26 mouse cellular contexts compared by ENCODE assay signal in genomic region chr3:57540474-57540873, GRCm38 (mm10). TPM values are rescaled to one million over a fixed set of nuclear protein-coding genes. Genes with fewer than 3 reads are reported as not detected.
DNase-seq lines count a peak whose midpoint lies in the region; ATAC-seq and TF ChIP-seq lines count a peak whose summit lies in the region.
"Had no signal": no experiment of that assay in that cellular context is flagged by ENCODE, and none has a peak within 500 bp of the region (broad histone marks: within the 10 kb centered on the region; RNA-seq: fewer than 3 reads in every experiment).

No protein-coding gene starts in this region.

- intact Hi-C loops in gastrocnemius, adult 2 months (cut with DNase I): no loop called here

- peak overlapping the region; percentile 70 for H3K27ac ChIP-seq in gastrocnemius, adult 2 months
- peak overlapping the region; percentile 41; the same call in 1 of the 2 replicates for H3K27ac ChIP-seq in heart, embryonic 15.5 days
- H3K27ac ChIP-seq in lung, embryonic 14.5 days (ENCODE audit: low read depth): peak overlapping the region; percentile 72; the same call in 1 of the 2 replicates
- no peak overlapping the region for H3K27ac ChIP-seq in MEL (ENCODE audit: control insufficient read depth, low read depth, low read length)
- H3K27ac ChIP-seq: embryonic facial prominence, embryonic 15.5 days; hindbrain, embryonic 14.5 days; limb, embryonic 12.5 days; liver, embryonic 12.5 days; midbrain, embryonic 12.5 days had no signal

- no peaks in the 10 kb centered on the region for H3K79me2 ChIP-seq in MEL (ENCODE audit: control insufficient read depth, insufficient read depth, low read length, poor library complexity)

- no peak for ATAC-seq in heart, embryonic 15.5 days (replicated peaks; ENCODE audit: insufficient number of reproducible peaks, insufficient read depth, low FRiP score, low read depth)
- ATAC-seq in lung, embryonic 14.5 days (ENCODE audit: insufficient read depth): no peak
- no peak for ATAC-seq in granulocyte monocyte progenitor cell, adult 5-6 weeks (replicated peaks; ENCODE audit: poor library complexity, severe bottlenecking)
- ATAC-seq: CD4-positive, CD25-positive, alpha-beta regulatory T cell, adult 4 months; forebrain, embryonic 14.5 days; inflammation-experienced regulatory T-cells, adult 6 months; liver, embryonic 12.5 days had no signal

- TF ChIP-seq RAD21 in MEL (IDR thresholded peaks at IDR 0.05; ENCODE audit: low read depth, low read length): no peak

- H3K27me3 ChIP-seq in heart, embryonic 15.5 days: no peaks in the 10 kb centered on the region
- no peaks in the 10 kb centered on the region for H3K27me3 ChIP-seq in lung, embryonic 14.5 days (ENCODE audit: insufficient read depth, low read length)
- H3K27me3 ChIP-seq in MEL (ENCODE audit: control insufficient read depth in 1 of 2, insufficient read depth in 2 of 2, low read length in 2 of 2): no peaks in the 10 kb centered on the region; a peak in 1 of 4 replicates
- H3K27me3 ChIP-seq: embryonic facial prominence, embryonic 15.5 days; limb, embryonic 12.5 days; liver, embryonic 12.5 days; midbrain, embryonic 12.5 days had no signal

- no peak for TF ChIP-seq EP300 in MEL (IDR thresholded peaks at IDR 0.05; ENCODE audit: low read depth in 1 of 2, low read length in 2 of 2)

- no peak overlapping the region for H3K4me3 ChIP-seq in gastrocnemius, adult 2 months
- H3K4me3 ChIP-seq in heart, embryonic 15.5 days: no peak overlapping the region
- no peak overlapping the region for H3K4me3 ChIP-seq in lung, embryonic 14.5 days (ENCODE audit: low read depth, low read length)
- no peak overlapping the region for H3K4me3 ChIP-seq in MEL (ENCODE audit: control insufficient read depth in 1 of 2, insufficient read depth in 1 of 2, low read depth in 2 of 2, low read length in 2 of 2)
- H3K4me3 ChIP-seq: embryonic facial prominence, embryonic 15.5 days; limb, embryonic 12.5 days; liver, embryonic 12.5 days; midbrain, embryonic 12.5 days had no signal

- no peak for TF ChIP-seq POLR2A in MEL (IDR thresholded peaks at IDR 0.05; ENCODE audit: control insufficient read depth in 1 of 2, insufficient read depth in 1 of 2, low read depth in 1 of 2, low read length in 2 of 2, poor library complexity in 1 of 2)

- no peak overlapping the region for H3K9ac ChIP-seq in heart, embryonic 15.5 days
- H3K9ac ChIP-seq in lung, embryonic 14.5 days: no peak overlapping the region
- no peak overlapping the region for H3K9ac ChIP-seq in MEL (ENCODE audit: control insufficient read depth, low read depth, low read length, poor library complexity, severe bottlenecking)
- H3K9ac ChIP-seq: embryonic facial prominence, embryonic 15.5 days; hindbrain, embryonic 14.5 days; limb, embryonic 12.5 days; liver, embryonic 12.5 days; midbrain, embryonic 12.5 days had no signal

- DNase-seq in gastrocnemius, adult 2 months: no peak
- DNase-seq in gastrocnemius, adult 18-20 months (ENCODE audit: low spot score): no peak
- DNase-seq in heart, adult 18-20 months: no peak
- DNase-seq in lung, embryonic 14.5 days: no peak
- no peak for DNase-seq in lung, postnatal 4 days
- no peak for DNase-seq in MEL (ENCODE audit: low read depth, low spot score)
- DNase-seq: adrenal gland, postnatal 36 days; cerebellum, adult 11 months; cerebellum, adult 9-11 months; gastrocnemius, postnatal 14 days; heart, postnatal 10 days; kidney, adult 18-20 months; layer of hippocampus, postnatal 36 days; lung, adult 18-20 months; thymus, postnatal 25 days had no signal

- peaks cover 10% of the 10 kb centered on the region for H3K4me1 ChIP-seq in heart, embryonic 15.5 days (replicated peaks)
- H3K4me1 ChIP-seq in lung, embryonic 14.5 days (ENCODE audit: insufficient read depth): peaks cover 4% of the 10 kb centered on the region
- no peaks in the 10 kb centered on the region for H3K4me1 ChIP-seq in MEL (ENCODE audit: control insufficient read depth in 1 of 2, insufficient read depth in 2 of 2, low read length in 2 of 2)
- H3K4me1 ChIP-seq: liver, embryonic 12.5 days; midbrain, embryonic 12.5 days had no signal

- no peak overlapping the region for H3K4me2 ChIP-seq in heart, embryonic 15.5 days
- H3K4me2 ChIP-seq in lung, embryonic 14.5 days: no peak overlapping the region
- H3K4me2 ChIP-seq: embryonic facial prominence, embryonic 15.5 days; hindbrain, embryonic 14.5 days; limb, embryonic 12.5 days; liver, embryonic 12.5 days; midbrain, embryonic 12.5 days had no signal

- no peaks in the 10 kb centered on the region for H3K9me3 ChIP-seq in heart, embryonic 15.5 days (replicated peaks)
- no peaks in the 10 kb centered on the region for H3K9me3 ChIP-seq in lung, embryonic 14.5 days (ENCODE audit: low read depth, low read length)
- no peaks in the 10 kb centered on the region for H3K9me3 ChIP-seq in MEL (replicated peaks; ENCODE audit: insufficient read depth, low read length)
- H3K9me3 ChIP-seq: embryonic facial prominence, embryonic 15.5 days; limb, embryonic 12.5 days; liver, embryonic 12.5 days; midbrain, embryonic 12.5 days had no signal

- H3K36me3 ChIP-seq in heart, embryonic 15.5 days: no peaks in the 10 kb centered on the region
- H3K36me3 ChIP-seq in lung, embryonic 14.5 days (ENCODE audit: insufficient read depth): no peaks in the 10 kb centered on the region
- H3K36me3 ChIP-seq in MEL (ENCODE audit: control insufficient read depth in 1 of 2, insufficient read depth in 2 of 2, low read length in 2 of 2): no peaks in the 10 kb centered on the region
- H3K36me3 ChIP-seq: embryonic facial prominence, embryonic 15.5 days; limb, embryonic 12.5 days; liver, embryonic 12.5 days; midbrain, embryonic 12.5 days had no signal

- TF ChIP-seq CTCF in gastrocnemius, adult 2 months (IDR thresholded peaks at IDR 0.05): no peak
- TF ChIP-seq CTCF in lung, embryonic 14.5 days (IDR thresholded peaks at IDR 0.05; ENCODE audit: low read depth): no peak
- TF ChIP-seq CTCF in MEL (IDR thresholded peaks at IDR 0.05 in 2 of 3, conservative IDR thresholded peaks at IDR 0.05 in 1 of 3; ENCODE audit: control insufficient read depth in 1 of 3, insufficient read depth in 1 of 3, low read depth in 2 of 3, low read length in 3 of 3, poor library complexity in 1 of 3, severe bottlenecking in 1 of 3): no peak

- 25% methylated on average over 2 of the region's 2 CpGs for WGBS in heart, embryonic 15.5 days
- WGBS in lung, embryonic 14.5 days: 23% methylated on average over 2 of the region's 2 CpGs

TF ChIP-seq in MEL, 35 proteins besides CTCF, POLR2A, EP300 and RAD21:
- TF ChIP-seq USF1 (IDR thresholded peaks at IDR 0.05; ENCODE audit: low read depth, low read length) (peak; percentile 53; the same call in 1 of the 2 replicates), SIN3A (IDR thresholded peaks at IDR 0.05; ENCODE audit: low read length) (no peak)

RNA-seq across cellular contexts. Expression of gene Wwtr1, which starts 35.2 kb away (rescaled TPM):
- 10 to 100 TPM; 22.4 to 31.7 TPM for total RNA-seq in gastrocnemius, adult 2 months (2021)
- total RNA-seq in gastrocnemius, adult 18-20 months (2021): 10 to 100 TPM; 21.9 to 30.1 TPM
- polyA plus RNA-seq in heart, embryonic 15.5 days (2015; fragmentation: Nextera tagmentation; extraction: Ambion mirVana): 18.2 and 18.6 TPM in 2 replicates
- total RNA-seq in heart, adult 18-20 months (2021): 10 to 100 TPM; 39.4 to 47.3 TPM
- polyA plus RNA-seq in lung, embryonic 14.5 days (2014; fragmentation: Nextera tagmentation; extraction: Ambion mirVana): 23.4 and 24.8 TPM in 2 replicates
- total RNA-seq in MEL (2012; rRNA removed): not detected in 2 replicates
- polyA plus RNA-seq in MEL (2012; ENCODE audit: insufficient read depth in 1 of 2, insufficient read length in 2 of 2, low read depth in 1 of 2, low replicate concordance in 2 of 2, missing spikeins in 1 of 2): not detected
- not detected in 2 replicates for total RNA-seq in granulocyte monocyte progenitor cell, adult 5-6 weeks (2014; fragmentation: Nextera tagmentation)
- total RNA-seq in granulocyte monocyte progenitor cell, adult 5-6 weeks (2017): not detected in 2 replicates
- total RNA-seq: common myeloid progenitor, adult 5-6 weeks had no signal
- polyA plus RNA-seq: CD4-positive, CD25-positive, alpha-beta regulatory T cell, adult 4 months had no signal

Comparison
In these comparisons a context has a peak if more than half of its experiments do, and no peak if none do; other contexts are left out.
1. RNA of gene Wwtr1, which starts 35.2 kb away (total RNA-seq): 39.4 to 47.3 TPM in heart, adult 18-20 months, 22.4 to 31.7 TPM in gastrocnemius, adult 2 months and 21.9 to 30.1 TPM in gastrocnemius, adult 18-20 months; not detected in MEL and not detected in granulocyte monocyte progenitor cell, adult 5-6 weeks; every median in the first group is over 10 times any median in the second.